Mouse (Mus musculus) forebrain, embryonic 11.5 days (tissue): ENCODE results near the gene Vps72. TPM values are rescaled to one million over a fixed set of nuclear protein-coding genes. Genes with fewer than 3 reads are reported as not detected.
A peak's percentile ranks its signal among the peaks of the same experiment; 100 is the strongest.

ENCODE experiments used
- ATAC-seq: fragments of 200-750 bp; cut with Nextera tagmentation; replicated peaks from 2 replicates; pipeline ENCODE4 v1.8.0; 2017; ENCODE audit warnings: moderate TSS enrichment; ENCODE audit not compliant: low FRiP score
- DNase-seq: peaks from one replicate; pipeline ENCODE4 v3.0.0-alpha.2; 2017; ENCODE audit warnings: low spot score
- H3K27ac ChIP-seq: fragments of 300-500 bp; sonication (generic); 2 replicates; pipeline ENCODE4 v1.5.1; 2014; ENCODE audit warnings: low read depth, low read length
- H3K27me3 ChIP-seq: fragments of 300-500 bp; sonication (generic); 2 replicates; pipeline ENCODE4 v1.6.1; 2014; ENCODE audit warnings: mild to moderate bottlenecking, low read length, mixed read lengths; ENCODE audit not compliant: control insufficient read depth, insufficient read depth
- H3K36me3 ChIP-seq: fragments of 300-500 bp; sonication (generic); 2 replicates; pipeline ENCODE4 v1.6.1; 2014; ENCODE audit warnings: mild to moderate bottlenecking, low read length, moderate library complexity, mixed read lengths; ENCODE audit not compliant: control insufficient read depth, insufficient read depth
- H3K4me1 ChIP-seq: fragments of 300-500 bp; sonication (generic); replicated peaks from 2 replicates; pipeline ENCODE4 v1.6.1; 2014; ENCODE audit warnings: low read length, mixed read lengths; ENCODE audit not compliant: control insufficient read depth, insufficient read depth
- H3K4me2 ChIP-seq: fragments of 300-500 bp; sonication (generic); 2 replicates; pipeline ENCODE4 v1.6.1; 2014; ENCODE audit warnings: low read depth, mild to moderate bottlenecking, low read length, moderate library complexity, mixed read lengths; ENCODE audit not compliant: severe bottlenecking
- H3K4me3 ChIP-seq: fragments of 300-500 bp; sonication (generic); 2 replicates; pipeline ENCODE4 v1.5.1; 2014; ENCODE audit warnings: low read depth, low read length
- H3K9ac ChIP-seq: fragments of 300-500 bp; sonication (generic); 2 replicates; pipeline ENCODE4 v1.6.1; 2014; ENCODE audit warnings: low read length
- H3K9me3 ChIP-seq: fragments of 300-500 bp; sonication (generic); 2 replicates; pipeline ENCODE4 v1.6.1; 2016; ENCODE audit warnings: low read length, mixed read lengths; ENCODE audit not compliant: control insufficient read depth
- WGBS: fragments of 180-500 bp; shearing (Covaris S2); extraction: QIAGEN DNeasy Blood & Tissue Kit; methylation state at CpG from one replicate; pipeline ENCODE4 v1.1.7; 2014; 5-methylcytosine and 5-hydroxymethylcytosine counted together
- polyA plus RNA-seq: library from polyadenylated mRNA; unstranded; fragments of >200 nt; fragmentation: Nextera tagmentation; extraction: Ambion mirVana; gene quantifications from 2 replicates; pipeline ENCODE4 v1.2.1, GENCODE M21; 2014

Gene Vps72
- polyA plus RNA-seq, 1 experiment from 2014 or later, result 249 TPM

- Histone ChIP-seq H3K27me3 (no peaks in the 10 kb centered on the region), H3K4me1 (no peaks in the 10 kb centered on the region), H3K9ac (no peak overlapping the region), H3K36me3 (no peaks in the 10 kb centered on the region), H3K9me3 (no peaks in the 10 kb centered on the region), H3K4me2 (no peak overlapping the region), H3K4me3 (no peak overlapping the region), H3K27ac (no peak overlapping the region)
- DNase-seq (no peak), ATAC-seq (no peak)
- WGBS, result 59% methylated on average over 3 of the region's 3 CpGs
Observed at GRCm38 (mm10) chr3:95147924-95148323, 37.1 kb downstream of the Vps72 start.

- Histone ChIP-seq H3K4me1 (no peaks in the 10 kb centered on the region), H3K9ac (no peak overlapping the region), H3K4me2 (no peak overlapping the region), H3K9me3 (no peaks in the 10 kb centered on the region), H3K4me3 (no peak overlapping the region), H3K36me3 (no peaks in the 10 kb centered on the region), H3K27ac (no peak overlapping the region), H3K27me3 (0 out of 2 replicates have a peak, but pooled peaks cover 1% of the 10 kb centered on the region)
- WGBS, result 49% methylated on average over 4 of the region's 4 CpGs
- ATAC-seq (no peak), DNase-seq (no peak)
Observed at GRCm38 (mm10) chr3:95153874-95154273, 43.1 kb downstream of the Vps72 start.

GRCm38 (mm10) chr3:95159511-95159986, 48.7 kb downstream of the Vps72 start:
- ATAC-seq, result no peak

GRCm38 (mm10) chr3:95159987-95160963, 49.5 kb downstream of the Vps72 start, which contains the start of gene Sema6c:
Gene Sema6c, plus strand, starts transcription at chr3:95160457.
- Histone ChIP-seq H3K27ac (0 out of 2 replicates have a peak within 1 kb of the TSS, but pooled peaks have one; percentile 8), H3K36me3 (no peaks in the 10 kb centered on the region), H3K4me2 (peak within 1 kb of the TSS; percentile 89), H3K27me3 (peaks cover 7% of the 10 kb centered on the region; the same call in 1 of the 2 replicates), H3K9ac (peak within 1 kb of the TSS; percentile 84), H3K9me3 (no peaks in the 10 kb centered on the region), H3K4me1 (peaks cover 10% of the 10 kb centered on the region), H3K4me3 (peak within 1 kb of the TSS; percentile 73)
- DNase-seq (peak; percentile 93), ATAC-seq (peak; percentile 96)
- WGBS, result under 1% methylated on average over 66 of the region's 66 CpGs

More at GRCm38 (mm10) chr3:95159511-95159986, 48.7 kb downstream of the Vps72 start:
- Histone ChIP-seq H3K4me2 (peak overlapping the region; percentile 89), H3K9ac (peak overlapping the region; percentile 28; the same call in 1 of the 2 replicates), H3K27me3 (peaks cover 7% of the 10 kb centered on the region; the same call in 1 of the 2 replicates), H3K4me3 (peak overlapping the region; percentile 73), H3K4me1 (peaks cover 10% of the 10 kb centered on the region), H3K36me3 (no peaks in the 10 kb centered on the region), H3K9me3 (no peaks in the 10 kb centered on the region), H3K27ac (no peak overlapping the region)
- DNase-seq, result no peak
- 11% methylated on average over 8 of the region's 8 CpGs for WGBS

GRCm38 (mm10) chr3:95161041-95161551, 50.3 kb downstream of the Vps72 start:
- Histone ChIP-seq H3K4me2 (peak overlapping the region; percentile 89), H3K9me3 (no peaks in the 10 kb centered on the region), H3K27ac (0 out of 2 replicates have a peak overlapping the region, but pooled peaks have one; percentile 8), H3K4me1 (peaks cover 10% of the 10 kb centered on the region), H3K9ac (peak overlapping the region; percentile 84), H3K27me3 (peaks cover 7% of the 10 kb centered on the region; the same call in 1 of the 2 replicates), H3K36me3 (no peaks in the 10 kb centered on the region), H3K4me3 (peak overlapping the region; percentile 73)
- WGBS, result 2% methylated on average over 29 of the region's 30 CpGs
- peak; percentile 24 for ATAC-seq
- peak; percentile 66 for DNase-seq

GRCm38 (mm10) chr3:95161618-95162344, 51.0 kb downstream of the Vps72 start:
- 0 out of 2 replicates have a peak, but pooled peaks have one; percentile 22 for ATAC-seq
- Histone ChIP-seq H3K27me3 (peaks cover 7% of the 10 kb centered on the region; the same call in 1 of the 2 replicates), H3K4me2 (peak overlapping the region; percentile 89), H3K9ac (peak overlapping the region; percentile 84), H3K4me3 (peak overlapping the region; percentile 73), H3K36me3 (no peaks in the 10 kb centered on the region), H3K9me3 (no peaks in the 10 kb centered on the region), H3K4me1 (peaks cover 10% of the 10 kb centered on the region), H3K27ac (0 out of 2 replicates have a peak overlapping the region, but pooled peaks have one; percentile 8)
- 7% methylated on average over 9 of the region's 9 CpGs for WGBS
- no peak for DNase-seq

- H3K27me3 ChIP-seq, result peaks cover 7% of the 10 kb centered on the region; the same call in 1 of the 2 replicates
- no peak overlapping the region for H3K27ac ChIP-seq
- WGBS, result 42% methylated on average over 2 of the region's 2 CpGs
Observed at GRCm38 (mm10) chr3:95162345-95162628, 51.5 kb downstream of the Vps72 start.

More at GRCm38 (mm10) chr3:95162345-95162628, 51.5 kb downstream of the Vps72 start:
- H3K4me3 ChIP-seq, result peak overlapping the region; percentile 73
- peak overlapping the region; percentile 9; the same call in 1 of the 2 replicates for H3K9ac ChIP-seq
- no peak for ATAC-seq
- no peak for DNase-seq
- no peaks in the 10 kb centered on the region for H3K9me3 ChIP-seq
- H3K4me1 ChIP-seq, result peaks cover 10% of the 10 kb centered on the region
- H3K4me2 ChIP-seq, result peak overlapping the region; percentile 89
- H3K36me3 ChIP-seq, result no peaks in the 10 kb centered on the region
